Mouse (Mus musculus): ENCODE data around the gene Gm20777.
"Not testable (repeated sequence)": the region's sequence is repeated elsewhere in the genome, so short reads cannot be mapped to it uniquely, and the experiment has no call there.

Gm20777 gene

GRCm38 (mm10) chrY:10752350-10752749 is at the start of gene Gm20777:
Gm20777 (minus strand) TSS chrY:10752450.
- not testable (repeated sequence) for DNase-seq (ENCODE audit: low spot score)

GRCm38 (mm10) chrY:10709551-10709950 is 42.7 kb downstream of the Gm20777 start:
- DNase-seq (ENCODE audit: low spot score) = not testable (repeated sequence)

GRCm38 (mm10) chrY:10708761-10709160 is 43.5 kb downstream of the Gm20777 start:
- DNase-seq (ENCODE audit: low spot score) = not testable (repeated sequence)

GRCm38 (mm10) chrY:10708226-10708625 is 44.0 kb downstream of the Gm20777 start:
- not testable (repeated sequence) for DNase-seq (ENCODE audit: low spot score)

- DNase-seq (ENCODE audit: low spot score) = not testable (repeated sequence)
Observed at GRCm38 (mm10) chrY:10706686-10707085, 45.6 kb downstream of the Gm20777 start.

Measured in adipocyte (in vitro differentiated cells).